Mouse (Mus musculus) hindbrain, embryonic 13.5 days (tissue): Measurements from ENCODE around the gene Car7. TPM values are rescaled to one million over a fixed set of nuclear protein-coding genes. Genes with fewer than 3 reads are reported as not detected.

ENCODE experiments used
- ATAC-seq: fragments of 200-750 bp; cut with Nextera tagmentation; 2 replicates; pipeline ENCODE4 v1.8.0; 2017; ENCODE audit warnings: moderate TSS enrichment; ENCODE audit not compliant: low FRiP score
- H3K27ac ChIP-seq: fragments of 300-500 bp; sonication (generic); 2 replicates; pipeline ENCODE4 v1.5.1; 2015; ENCODE audit warnings: inconsistent platforms, mild to moderate bottlenecking, moderate library complexity
- H3K27me3 ChIP-seq: fragments of 300-500 bp; sonication (generic); 2 replicates; pipeline ENCODE4 v1.6.1; 2015; ENCODE audit warnings: mild to moderate bottlenecking, inconsistent platforms
- H3K36me3 ChIP-seq: fragments of 300-500 bp; sonication (generic); 2 replicates; pipeline ENCODE4 v1.6.1; 2015; ENCODE audit warnings: mild to moderate bottlenecking, inconsistent platforms
- H3K4me1 ChIP-seq: fragments of 300-500 bp; sonication (generic); replicated peaks from 2 replicates; pipeline ENCODE4 v1.6.1; 2015; ENCODE audit warnings: inconsistent platforms
- H3K4me2 ChIP-seq: fragments of 300-500 bp; sonication (generic); 2 replicates; pipeline ENCODE4 v1.6.1; 2015; ENCODE audit warnings: inconsistent platforms, mild to moderate bottlenecking, moderate library complexity
- H3K4me3 ChIP-seq: fragments of 300-500 bp; sonication (generic); 2 replicates; pipeline ENCODE4 v1.5.1; 2015; ENCODE audit warnings: mild to moderate bottlenecking, inconsistent platforms
- H3K9ac ChIP-seq: fragments of 300-500 bp; sonication (generic); 2 replicates; pipeline ENCODE4 v1.6.1; 2015; ENCODE audit warnings: mild to moderate bottlenecking, inconsistent platforms
- H3K9me3 ChIP-seq: fragments of 300-500 bp; sonication (generic); 2 replicates; pipeline ENCODE4 v1.6.1; 2016; ENCODE audit warnings: inconsistent platforms
- WGBS: fragments of 180-500 bp; shearing (Covaris S2); methylation state at CpG from one replicate; pipeline ENCODE4 v1.1.7; 2015; 5-methylcytosine and 5-hydroxymethylcytosine counted together
- polyA plus RNA-seq: library from polyadenylated mRNA; unstranded; fragments of >200 nt; fragmentation: Nextera tagmentation; extraction: Ambion mirVana; gene quantifications from 2 replicates; pipeline ENCODE4 v1.2.1, GENCODE M21; 2015

Car7 gene
- polyA plus RNA-seq, 1 experiment from 2014 or later = 2.1 TPM

DNA sequence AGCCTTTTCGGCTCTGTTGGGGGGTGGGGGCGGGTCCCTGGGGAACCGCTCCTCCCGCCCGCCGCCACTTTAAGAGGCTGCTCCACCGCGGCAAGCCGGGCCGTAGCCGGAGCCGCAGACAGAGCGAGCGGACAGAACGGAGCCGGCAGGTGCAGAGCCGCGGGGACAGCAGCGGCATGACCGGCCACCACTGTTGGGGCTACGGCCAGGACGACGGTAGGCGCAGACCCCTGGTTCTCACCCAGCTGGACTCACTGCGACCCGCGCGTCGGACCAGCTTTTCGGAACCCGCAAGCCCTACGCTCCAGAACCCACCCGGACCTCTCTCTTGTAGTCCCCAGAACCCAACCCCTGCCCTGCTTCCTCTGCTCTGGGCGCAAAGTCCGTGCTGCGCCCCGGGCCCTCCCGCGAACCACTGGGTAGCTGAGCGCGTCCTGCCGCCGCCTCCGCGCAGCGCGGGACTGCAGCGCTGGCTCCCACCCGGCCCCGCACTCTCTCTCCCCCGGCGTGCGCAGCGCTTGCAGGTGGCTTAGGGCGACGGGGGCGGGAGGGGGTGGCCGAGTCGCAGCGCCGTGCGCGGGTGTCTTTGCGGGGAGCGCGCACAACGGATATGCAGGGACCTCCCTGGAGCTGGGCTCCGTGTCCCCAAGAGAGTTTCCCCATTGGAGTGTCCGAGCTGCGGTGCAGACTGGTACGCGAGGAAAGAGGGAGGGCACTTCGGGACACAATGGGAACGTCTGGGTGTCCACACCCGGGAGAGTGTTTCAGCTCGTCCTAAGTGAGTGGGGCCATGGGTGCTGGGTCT lies 6.4 kb downstream of the Car7 start:
- WGBS = under 1% methylated on average over 74 of the region's 76 CpGs
- Histone ChIP-seq H3K9ac (peak overlapping the region; percentile 74), H3K9me3 (no peaks in the 10 kb centered on the region), H3K27ac (no peak overlapping the region), H3K4me1 (peaks cover 21% of the 10 kb centered on the region), H3K27me3 (peaks cover 77% of the 10 kb centered on the region), H3K36me3 (no peaks in the 10 kb centered on the region), H3K4me3 (peak overlapping the region; percentile 57), H3K4me2 (peak overlapping the region; percentile 98)
- ATAC-seq = peak; percentile 62

DNA sequence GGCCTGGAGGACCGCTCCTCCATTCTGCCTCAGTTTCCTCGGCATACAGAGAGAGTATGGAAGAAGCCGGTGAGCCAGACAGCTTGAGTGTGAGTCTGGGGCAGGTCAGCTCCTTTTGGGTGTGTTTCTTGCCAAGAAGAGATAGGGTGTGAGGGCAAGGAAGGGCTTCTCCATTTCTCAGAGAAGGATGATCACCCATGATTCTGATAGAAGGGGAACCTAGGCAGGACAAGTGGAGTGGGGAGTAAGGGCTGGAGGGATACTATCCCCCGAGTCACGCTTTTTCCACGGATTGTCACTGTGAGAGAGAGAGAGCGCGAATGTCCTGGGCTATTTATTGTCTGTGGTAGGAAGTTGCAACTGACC lies 7.0 kb downstream of the Car7 start:
- H3K27me3 ChIP-seq = peaks cover 77% of the 10 kb centered on the region

DNA sequence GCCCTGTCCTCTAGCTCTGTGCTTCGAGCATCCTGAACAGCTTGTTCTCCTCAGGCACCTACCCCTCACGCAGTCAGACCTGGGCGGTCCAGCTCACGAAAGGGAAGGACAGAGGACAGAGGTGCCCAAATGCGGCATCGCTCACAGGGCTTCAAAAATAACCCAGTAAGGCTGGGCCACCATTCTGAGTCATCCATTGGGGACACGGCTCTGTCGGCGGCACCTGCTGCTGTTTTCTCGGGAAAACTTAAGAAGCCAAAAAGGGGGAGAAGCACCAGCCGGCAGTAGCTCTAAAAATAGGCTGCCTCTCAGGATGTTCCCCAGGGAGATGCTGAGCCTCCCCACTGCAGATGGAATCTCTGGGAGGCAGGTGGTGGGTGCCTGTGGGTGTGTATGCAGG lies 7.7 kb downstream of the Car7 start:
- Histone ChIP-seq H3K4me1 (peaks cover 21% of the 10 kb centered on the region), H3K36me3 (no peaks in the 10 kb centered on the region), H3K9me3 (no peaks in the 10 kb centered on the region), H3K9ac (no peak overlapping the region), H3K4me3 (no peak overlapping the region), H3K27ac (no peak overlapping the region), H3K27me3 (peaks cover 73% of the 10 kb centered on the region), H3K4me2 (no peak overlapping the region)
- 8% methylated on average over 11 of the region's 11 CpGs for WGBS
- no peak for ATAC-seq

More for the DNA sequence above, 7.0 kb downstream of the Car7 start:
- 0 out of 2 replicates have a peak, but pooled peaks have one; percentile 1 for ATAC-seq
- no peaks in the 10 kb centered on the region for H3K36me3 ChIP-seq
- peak overlapping the region; percentile 57 for H3K4me3 ChIP-seq
- peak overlapping the region; percentile 98 for H3K4me2 ChIP-seq
- H3K27ac ChIP-seq = no peak overlapping the region
- peaks cover 21% of the 10 kb centered on the region for H3K4me1 ChIP-seq
- no peaks in the 10 kb centered on the region for H3K9me3 ChIP-seq
- whole genome bisulfite sequencing = 8% methylated on average over 8 of the region's 8 CpGs
- peak overlapping the region; percentile 74; the same call in 1 of the 2 replicates for H3K9ac ChIP-seq

DNA sequence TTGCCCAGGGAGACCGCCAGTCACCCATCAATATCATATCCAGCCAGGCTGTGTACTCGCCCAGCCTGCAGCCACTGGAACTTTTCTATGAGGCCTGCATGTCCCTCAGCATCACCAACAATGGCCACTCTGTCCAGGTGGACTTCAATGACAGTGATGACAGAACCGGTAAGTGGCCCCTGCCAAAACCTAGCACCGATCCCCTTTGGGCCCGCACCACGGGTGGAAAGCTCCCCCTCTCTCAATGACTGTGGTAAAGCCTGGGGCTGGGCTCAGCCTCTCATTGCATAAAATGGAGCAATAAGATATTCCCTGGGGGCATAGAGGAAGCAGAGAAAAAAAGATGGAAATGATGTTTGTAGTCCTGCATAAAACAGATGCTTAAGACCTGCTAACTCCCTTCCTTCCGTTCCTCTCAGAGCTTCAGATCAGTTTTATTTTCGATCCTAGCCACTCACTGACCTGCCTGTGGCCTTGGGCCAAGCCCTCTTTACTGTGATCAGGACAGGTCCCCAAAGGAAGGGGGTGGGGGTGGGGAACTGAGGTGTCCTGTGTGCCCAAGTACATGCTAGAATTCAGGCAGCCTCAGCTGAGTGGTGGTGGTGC lies 9.1 kb downstream of the Car7 start:
- H3K36me3 ChIP-seq = no peaks in the 10 kb centered on the region
- peaks cover 61% of the 10 kb centered on the region for H3K27me3 ChIP-seq
- H3K27ac ChIP-seq = no peak overlapping the region
- no peak overlapping the region for H3K9ac ChIP-seq
- H3K9me3 ChIP-seq = no peaks in the 10 kb centered on the region
- peaks cover 21% of the 10 kb centered on the region for H3K4me1 ChIP-seq
- H3K4me3 ChIP-seq = no peak overlapping the region
- WGBS = 89% methylated on average over 8 of the region's 8 CpGs
- H3K4me2 ChIP-seq = no peak overlapping the region
- no peak for ATAC-seq

DNA sequence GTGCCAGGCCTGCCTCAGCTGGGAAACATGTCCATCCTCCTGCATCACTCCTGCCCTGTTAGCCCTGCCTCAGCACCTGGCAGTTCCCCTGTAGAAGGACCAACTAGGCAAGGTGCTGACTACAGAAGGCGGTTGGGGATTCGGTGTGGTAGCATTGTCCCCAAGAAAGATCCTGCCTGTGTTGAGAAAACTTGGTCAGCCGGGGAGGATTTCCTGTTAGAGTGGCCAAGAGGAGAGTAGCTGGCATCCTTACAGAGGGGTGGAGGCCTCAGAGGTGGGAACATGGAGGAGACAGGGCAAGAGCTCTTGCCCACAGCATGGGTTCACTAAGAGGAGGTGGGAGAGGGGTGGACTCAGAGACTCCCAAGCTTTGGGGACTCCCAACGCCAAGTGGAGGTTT lies 20.7 kb downstream of the Car7 start:
- Histone ChIP-seq H3K27ac (no peak overlapping the region), H3K36me3 (no peaks in the 10 kb centered on the region), H3K4me2 (no peak overlapping the region), H3K9ac (no peak overlapping the region), H3K9me3 (no peaks in the 10 kb centered on the region), H3K4me1 (no peaks in the 10 kb centered on the region), H3K27me3 (peaks cover 4% of the 10 kb centered on the region), H3K4me3 (no peak overlapping the region)
- WGBS = 93% methylated on average over 4 of the region's 4 CpGs
- no peak for ATAC-seq

DNA sequence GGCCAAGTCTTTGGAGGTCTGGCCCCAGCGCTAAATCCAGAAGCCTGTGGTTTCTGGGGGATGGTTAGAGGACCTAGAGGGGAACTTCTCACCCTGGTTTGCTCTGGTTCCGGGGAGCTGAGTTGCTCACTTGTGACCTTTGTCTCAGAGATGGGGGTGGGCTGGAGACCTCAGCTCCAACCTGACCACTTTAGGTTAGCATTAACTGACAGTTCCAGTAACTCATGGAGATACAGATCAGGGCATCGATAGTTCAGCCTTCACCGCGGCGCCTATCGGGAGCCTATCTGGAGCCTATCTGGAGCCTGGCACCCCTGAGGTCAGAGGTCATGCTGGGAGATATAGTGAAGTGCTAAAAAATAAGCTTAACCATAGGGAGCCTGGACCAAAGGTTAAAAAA lies 22.7 kb downstream of the Car7 start:
- H3K27ac ChIP-seq = no peak overlapping the region
- no peak overlapping the region for H3K4me3 ChIP-seq
- no peaks in the 10 kb centered on the region for H3K36me3 ChIP-seq
- no peaks in the 10 kb centered on the region for H3K9me3 ChIP-seq
- no peak overlapping the region for H3K4me2 ChIP-seq
- ATAC-seq = no peak
- WGBS = 89% methylated on average over 7 of the region's 7 CpGs
- peaks cover 4% of the 10 kb centered on the region for H3K27me3 ChIP-seq
- no peaks in the 10 kb centered on the region for H3K4me1 ChIP-seq
- no peak overlapping the region for H3K9ac ChIP-seq

DNA sequence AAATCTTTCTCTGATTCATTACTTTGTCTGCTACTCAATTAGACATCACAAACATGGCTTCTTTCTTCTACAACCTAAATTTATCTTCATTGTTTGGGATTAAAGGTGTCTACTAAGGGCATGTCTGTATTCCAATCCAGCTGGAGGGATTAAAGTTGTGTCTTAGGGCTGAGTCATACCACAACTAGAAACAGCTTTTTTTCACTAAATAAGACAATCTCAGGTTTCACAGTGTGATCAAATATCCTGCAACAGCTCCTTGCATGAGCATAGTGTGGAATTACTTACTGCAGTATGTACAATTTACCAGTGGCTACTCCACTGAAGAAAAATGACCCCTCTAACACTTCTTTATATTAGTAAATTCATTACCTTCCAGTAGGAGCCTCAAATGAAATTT lies 26.2 kb downstream of the Car7 start:
- ATAC-seq = no peak

DNA sequence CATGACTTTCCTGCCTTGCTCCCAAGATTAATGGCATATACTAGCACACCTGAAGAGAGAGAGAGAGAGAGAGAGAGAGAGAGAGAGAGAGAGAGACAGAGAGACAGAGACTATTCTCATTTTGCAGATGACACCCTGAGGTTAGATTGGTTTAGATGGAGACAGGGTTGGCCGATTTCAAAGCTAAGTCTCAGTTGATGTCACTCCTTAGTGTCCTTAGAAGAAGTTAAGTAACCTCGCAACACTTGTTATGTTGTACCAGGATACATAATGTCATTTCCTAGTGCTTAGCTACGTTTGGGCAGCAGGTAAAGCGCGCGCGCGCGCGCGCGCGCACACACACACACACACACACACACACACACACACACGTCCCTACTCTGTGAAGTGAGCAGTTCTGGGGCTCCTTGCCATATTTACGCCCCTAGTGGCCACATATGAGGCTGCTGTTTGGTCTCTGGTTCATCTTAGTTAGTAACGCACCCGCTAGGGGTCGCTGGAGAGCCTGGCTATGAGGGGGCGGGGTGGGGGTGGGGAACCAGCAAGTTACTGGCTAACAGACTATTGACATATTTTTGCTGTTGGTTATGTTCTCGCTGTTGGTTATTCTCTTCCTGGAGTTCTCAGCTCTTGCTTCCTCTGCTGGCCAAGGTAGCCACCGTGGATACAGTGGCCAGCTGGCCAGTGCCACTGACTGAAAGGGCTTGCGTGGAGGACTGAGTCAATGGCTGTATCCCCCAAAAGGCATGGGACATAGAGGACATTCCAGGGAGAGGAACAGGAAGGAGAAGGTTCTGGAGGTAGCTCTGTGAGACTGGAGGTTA lies 30.4 kb downstream of the Car7 start:
- H3K36me3 ChIP-seq = no peaks in the 10 kb centered on the region
- H3K9ac ChIP-seq = no peak overlapping the region
- 18% methylated on average over 22 of the region's 22 CpGs for WGBS
- no peak overlapping the region for H3K27ac ChIP-seq
- no peak overlapping the region for H3K4me2 ChIP-seq
- no peaks in the 10 kb centered on the region for H3K4me1 ChIP-seq
- H3K9me3 ChIP-seq = no peaks in the 10 kb centered on the region
- ATAC-seq = peak; percentile 89
- H3K4me3 ChIP-seq = no peak overlapping the region
- no peaks in the 10 kb centered on the region for H3K27me3 ChIP-seq

More for the DNA sequence above, 26.2 kb downstream of the Car7 start:
- no peak overlapping the region for H3K27ac ChIP-seq
- no peak overlapping the region for H3K4me3 ChIP-seq
- no peaks in the 10 kb centered on the region for H3K27me3 ChIP-seq
- H3K9ac ChIP-seq = no peak overlapping the region
- H3K4me2 ChIP-seq = no peak overlapping the region
- no peaks in the 10 kb centered on the region for H3K9me3 ChIP-seq
- no peaks in the 10 kb centered on the region for H3K4me1 ChIP-seq
- no peaks in the 10 kb centered on the region for H3K36me3 ChIP-seq

DNA sequence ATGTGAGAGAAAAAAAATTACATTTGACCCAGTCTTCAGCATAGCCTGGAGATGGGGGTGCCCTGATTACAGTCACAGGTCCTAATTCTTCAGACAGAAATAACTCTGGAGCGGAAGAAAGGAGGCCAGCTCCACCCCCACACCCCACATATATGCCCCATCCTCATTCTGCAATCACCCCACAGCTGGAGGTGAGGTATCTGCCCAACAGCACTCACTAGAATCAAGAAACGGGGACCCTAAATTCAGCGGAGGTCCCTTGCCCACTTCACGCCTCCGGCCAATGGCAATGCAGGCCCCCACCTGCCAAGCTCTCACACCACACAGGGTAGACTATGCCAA lies 30.9 kb downstream of the Car7 start:
- no peaks in the 10 kb centered on the region for H3K36me3 ChIP-seq
- no peak overlapping the region for H3K9ac ChIP-seq
- no peak overlapping the region for H3K27ac ChIP-seq
- H3K27me3 ChIP-seq = no peaks in the 10 kb centered on the region
- H3K4me1 ChIP-seq = 0 out of 2 replicates have a peak, but pooled peaks cover 1% of the 10 kb centered on the region
- no peaks in the 10 kb centered on the region for H3K9me3 ChIP-seq
- 93% methylated on average over 5 of the region's 5 CpGs for WGBS
- ATAC-seq = 0 out of 2 replicates have a peak, but pooled peaks have one; percentile 22
- H3K4me2 ChIP-seq = no peak overlapping the region
- H3K4me3 ChIP-seq = no peak overlapping the region

DNA sequence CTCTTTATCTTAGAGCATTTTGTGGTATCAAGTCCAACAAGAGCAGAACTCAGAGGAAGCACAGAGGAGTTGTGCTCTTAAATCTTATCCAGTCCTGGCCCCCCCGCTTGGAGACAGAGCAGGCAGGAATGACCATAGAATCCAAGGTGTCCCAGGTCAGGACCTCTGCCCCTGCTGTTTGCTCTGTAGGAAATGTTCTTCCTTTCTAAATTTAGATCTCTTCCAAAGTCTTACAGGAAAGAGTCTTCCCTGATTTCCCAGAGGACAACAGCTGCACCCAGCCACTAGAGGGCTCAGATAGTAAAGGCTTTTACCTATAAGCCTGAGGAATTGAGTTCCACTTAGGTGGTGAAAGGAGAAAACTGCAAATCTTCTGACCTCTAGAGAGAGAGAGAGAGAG lies 35.1 kb downstream of the Car7 start:
- Histone ChIP-seq H3K36me3 (no peaks in the 10 kb centered on the region), H3K27ac (no peak overlapping the region), H3K9me3 (no peaks in the 10 kb centered on the region), H3K4me2 (no peak overlapping the region), H3K27me3 (no peaks in the 10 kb centered on the region), H3K9ac (no peak overlapping the region), H3K4me1 (peaks cover 9% of the 10 kb centered on the region; the same call in 1 of the 2 replicates), H3K4me3 (no peak overlapping the region)
- no peak for ATAC-seq
- WGBS = 64% methylated on average over 1 of the region's 1 CpGs

DNA sequence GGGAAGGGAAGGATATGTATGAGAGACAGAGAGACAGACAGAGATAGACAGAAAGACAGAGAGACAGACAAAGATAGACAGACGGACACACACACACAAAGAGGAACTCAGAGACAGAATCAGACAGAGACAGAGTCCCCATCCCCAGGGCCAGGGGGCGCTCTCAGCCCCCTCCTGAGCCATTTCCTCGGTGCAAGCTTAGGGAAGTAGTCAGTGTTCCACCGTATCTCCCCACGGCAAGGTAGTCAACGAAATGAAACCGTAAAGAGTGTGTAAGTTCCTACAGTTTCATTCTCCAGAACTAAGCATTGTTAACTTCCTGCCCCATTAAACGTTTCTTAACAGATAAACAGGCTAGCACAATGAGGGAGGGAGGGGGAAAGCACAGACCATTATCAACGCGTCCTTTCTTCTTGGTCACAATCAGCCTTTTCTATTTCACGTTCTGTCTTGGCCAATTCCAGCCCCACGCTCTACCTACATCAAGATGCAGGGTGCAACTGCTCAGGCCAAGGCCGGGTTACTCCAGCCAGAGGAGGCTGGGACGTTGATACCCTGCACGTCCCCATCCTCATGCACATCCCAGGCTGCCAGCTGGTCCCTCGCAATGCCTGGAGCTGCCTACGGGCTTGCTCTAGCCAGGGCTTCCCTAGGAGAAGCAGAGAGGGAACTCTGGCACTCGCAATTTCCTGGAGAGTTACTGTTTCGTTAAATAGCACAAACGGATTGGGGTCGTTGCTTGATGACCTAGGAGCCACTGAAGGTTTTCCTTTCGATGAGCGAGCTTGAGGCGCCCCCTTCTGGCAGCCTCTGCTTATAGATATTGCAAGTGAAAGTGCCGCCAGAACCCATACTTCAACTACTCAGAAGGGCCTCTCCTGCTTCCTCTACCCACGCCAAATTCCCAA lies 36.2 kb downstream of the Car7 start:
- ATAC-seq = peak; percentile 71
- Histone ChIP-seq H3K27me3 (no peaks in the 10 kb centered on the region), H3K4me3 (peak overlapping the region; percentile 34), H3K36me3 (no peaks in the 10 kb centered on the region), H3K4me1 (peaks cover 9% of the 10 kb centered on the region; the same call in 1 of the 2 replicates), H3K9ac (peak overlapping the region; percentile 67), H3K9me3 (no peaks in the 10 kb centered on the region), H3K27ac (no peak overlapping the region), H3K4me2 (peak overlapping the region; percentile 60)
- WGBS = 7% methylated on average over 26 of the region's 26 CpGs
